Mouse (Mus musculus) heart, embryonic 13.5 days (tissue): Measurements from ENCODE around the gene Ring1. TPM values are rescaled to one million over a fixed set of nuclear protein-coding genes. Genes with fewer than 3 reads are reported as not detected.

Source experiments
- ATAC-seq: fragments of 200-750 bp; cut with Nextera tagmentation; 2 replicates; pipeline ENCODE4 v1.8.0; 2017; ENCODE audit warnings: moderate TSS enrichment; ENCODE audit not compliant: insufficient number of reproducible peaks, low FRiP score, low TSS enrichment; ENCODE audit errors: extremely low read depth
- H3K27ac ChIP-seq: fragments of 300-500 bp; sonication (generic); replicated peaks from 2 replicates; pipeline ENCODE4 v1.5.1; 2015; ENCODE audit warnings: moderate library complexity, mild to moderate bottlenecking, inconsistent platforms
- H3K27me3 ChIP-seq: fragments of 300-500 bp; sonication (generic); replicated peaks from 2 replicates; pipeline ENCODE4 v1.6.1; 2015; ENCODE audit warnings: mild to moderate bottlenecking, inconsistent platforms
- H3K36me3 ChIP-seq: fragments of 300-500 bp; sonication (generic); 2 replicates; pipeline ENCODE4 v1.6.1; 2015; ENCODE audit warnings: mild to moderate bottlenecking, inconsistent platforms
- H3K4me1 ChIP-seq: fragments of 300-500 bp; sonication (generic); 2 replicates; pipeline ENCODE4 v1.6.1; 2015; ENCODE audit warnings: inconsistent platforms
- H3K4me2 ChIP-seq: fragments of 300-500 bp; sonication (generic); 2 replicates; pipeline ENCODE4 v1.6.1; 2015; ENCODE audit warnings: inconsistent platforms, mild to moderate bottlenecking, moderate library complexity
- H3K4me3 ChIP-seq: fragments of 300-500 bp; sonication (generic); 2 replicates; pipeline ENCODE4 v1.5.1; 2015; ENCODE audit warnings: moderate library complexity, mild to moderate bottlenecking, inconsistent platforms
- H3K9ac ChIP-seq: fragments of 300-500 bp; sonication (generic); 2 replicates; pipeline ENCODE4 v1.6.1; 2015; ENCODE audit warnings: inconsistent platforms, mild to moderate bottlenecking, moderate library complexity
- H3K9me3 ChIP-seq: fragments of 300-500 bp; sonication (generic); 2 replicates; pipeline ENCODE4 v1.6.1; 2016; ENCODE audit warnings: inconsistent platforms
- WGBS: fragments of 180-500 bp; shearing (Covaris S2); methylation state at CpG from one replicate; pipeline ENCODE4 v1.1.7; 2015; ENCODE audit warnings: mixed read lengths; 5-methylcytosine and 5-hydroxymethylcytosine counted together
- polyA plus RNA-seq: library from polyadenylated mRNA; unstranded; fragments of >200 nt; fragmentation: Nextera tagmentation; extraction: Ambion mirVana; gene quantifications from 2 replicates; pipeline ENCODE4 v1.2.1, GENCODE M21; 2015

Gene Ring1
- 10.4 and 14.9 TPM in 2 replicates for polyA plus RNA-seq

DNA sequence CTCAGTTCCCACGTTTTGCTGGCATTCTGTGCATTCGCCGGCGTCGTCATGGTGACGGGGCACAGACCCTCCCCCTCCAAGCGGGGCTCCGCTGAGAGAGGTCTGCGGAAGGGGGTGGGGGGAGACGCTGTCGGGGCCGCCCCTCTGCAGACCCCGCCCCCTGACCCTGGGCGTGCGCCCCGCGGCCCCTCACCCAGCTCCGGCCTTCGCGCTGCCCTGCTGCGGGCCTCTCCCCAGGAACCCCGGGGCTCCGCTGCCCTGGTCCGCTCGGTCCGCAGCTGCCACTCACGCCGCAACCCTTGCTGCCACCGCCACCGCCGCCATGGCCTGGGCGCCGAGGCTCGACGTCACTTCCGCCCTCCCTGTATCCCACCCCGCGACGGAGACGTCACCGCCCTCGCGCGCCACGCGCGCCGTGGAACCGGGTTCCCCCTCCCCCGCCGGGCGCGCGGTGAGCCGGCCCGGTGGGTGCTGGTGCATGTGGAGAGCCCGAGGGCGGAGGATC lies at the start of gene Ring1:
Gene Ring1, minus strand, starts transcription at position 364 of the 505 bp plus-strand sequence.
- WGBS: 0% methylated on average over 49 of the region's 58 CpGs
- H3K4me2 ChIP-seq: peak within 1 kb of the TSS; percentile 98
- H3K27me3 ChIP-seq: no peaks in the 10 kb centered on the region

DNA sequence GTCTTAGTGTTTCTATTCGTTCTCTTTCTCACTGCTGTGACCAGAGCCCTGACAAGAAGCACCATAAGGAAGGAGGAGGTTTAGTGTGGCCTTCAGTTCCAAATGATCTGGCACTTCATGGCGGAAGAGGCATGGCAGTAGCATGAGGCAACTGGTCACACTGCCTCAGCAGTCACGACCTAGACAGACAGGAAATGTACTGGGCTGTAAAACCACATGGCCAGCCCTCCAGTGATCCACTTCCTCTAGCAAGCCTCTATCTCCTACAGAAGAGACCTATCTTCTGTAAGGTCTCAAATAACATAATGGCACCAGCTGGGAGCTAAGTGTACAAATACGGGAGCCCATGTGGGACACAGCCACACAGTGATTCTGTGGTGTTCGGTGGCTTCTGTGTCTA lies 47.6 kb upstream of the Ring1 start:
- H3K27ac ChIP-seq: no peak overlapping the region
- 67% methylated on average over 5 of the region's 5 CpGs for WGBS
- peaks cover 36% of the 10 kb centered on the region for H3K27me3 ChIP-seq
- H3K9me3 ChIP-seq: no peaks in the 10 kb centered on the region
- H3K4me3 ChIP-seq: no peak overlapping the region
- no peaks in the 10 kb centered on the region for H3K36me3 ChIP-seq
- H3K9ac ChIP-seq: no peak overlapping the region
- 0 out of 2 replicates have a peak, but pooled peaks cover 5% of the 10 kb centered on the region for H3K4me1 ChIP-seq
- no peak for ATAC-seq
- no peak overlapping the region for H3K4me2 ChIP-seq

More for the DNA sequence above, at the start of gene Ring1:
- H3K9ac ChIP-seq: peak within 1 kb of the TSS; percentile 97
- H3K4me3 ChIP-seq: peak within 1 kb of the TSS; percentile 87
- peaks cover 10% of the 10 kb centered on the region for H3K9me3 ChIP-seq
- peak within 1 kb of the TSS; percentile 88 for H3K27ac ChIP-seq
- H3K36me3 ChIP-seq: peaks cover 49% of the 10 kb centered on the region
- H3K4me1 ChIP-seq: peaks cover 46% of the 10 kb centered on the region
- ATAC-seq: peak; percentile 42; the same call in 1 of the 2 replicates

DNA sequence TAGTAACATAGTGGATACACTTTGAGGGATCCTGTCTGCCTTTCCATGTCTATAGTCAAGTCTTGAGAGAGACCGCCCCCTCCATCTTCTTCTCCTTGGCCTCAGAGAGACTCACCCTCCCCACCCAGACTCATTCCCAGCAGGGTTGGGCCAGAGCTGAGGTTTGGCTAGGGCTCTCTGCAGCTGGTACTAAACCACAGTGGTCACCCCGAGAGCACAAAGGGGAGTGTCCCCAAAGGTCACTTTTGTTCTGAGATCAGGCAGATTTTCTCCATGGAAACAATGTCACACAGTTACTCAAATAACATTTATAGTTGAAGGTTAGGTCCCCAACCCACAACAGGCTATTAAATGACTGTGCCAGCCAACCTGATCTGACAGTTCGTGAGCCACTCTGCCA lies 44.4 kb upstream of the Ring1 start:
- no peak overlapping the region for H3K27ac ChIP-seq
- H3K36me3 ChIP-seq: no peaks in the 10 kb centered on the region
- no peak overlapping the region for H3K4me3 ChIP-seq
- ATAC-seq: no peak
- H3K9ac ChIP-seq: no peak overlapping the region
- peaks cover 12% of the 10 kb centered on the region for H3K27me3 ChIP-seq
- no peak overlapping the region for H3K4me2 ChIP-seq
- 51% methylated on average over 3 of the region's 3 CpGs for WGBS
- no peaks in the 10 kb centered on the region for H3K4me1 ChIP-seq
- H3K9me3 ChIP-seq: no peaks in the 10 kb centered on the region

DNA sequence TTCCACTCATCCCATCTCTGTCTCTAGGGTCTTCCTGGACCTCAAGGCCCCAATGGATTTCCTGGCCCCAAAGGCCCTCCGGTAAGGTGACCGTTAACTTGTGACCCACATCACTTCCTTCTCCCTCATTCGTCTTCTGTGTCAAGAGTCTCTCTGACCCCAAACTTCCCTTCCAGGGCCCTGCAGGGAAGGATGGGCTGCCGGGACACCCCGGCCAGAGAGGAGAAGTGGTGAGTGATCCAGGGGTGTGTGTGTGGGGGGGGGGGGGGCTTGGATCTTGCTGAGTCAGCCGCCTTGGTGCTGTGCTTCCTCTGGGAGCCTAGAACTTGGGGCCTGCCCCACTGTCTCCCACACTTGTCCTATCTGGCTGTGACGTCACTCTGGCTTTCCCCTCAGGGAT lies 32.7 kb upstream of the Ring1 start:
- Histone ChIP-seq H3K27me3 (0 out of 2 replicates have a peak, but pooled peaks cover 1% of the 10 kb centered on the region), H3K4me2 (no peak overlapping the region), H3K27ac (no peak overlapping the region), H3K36me3 (no peaks in the 10 kb centered on the region), H3K9me3 (no peaks in the 10 kb centered on the region), H3K4me1 (no peaks in the 10 kb centered on the region), H3K9ac (no peak overlapping the region), H3K4me3 (no peak overlapping the region)
- no peak for ATAC-seq
- 55% methylated on average over 7 of the region's 7 CpGs for WGBS

DNA sequence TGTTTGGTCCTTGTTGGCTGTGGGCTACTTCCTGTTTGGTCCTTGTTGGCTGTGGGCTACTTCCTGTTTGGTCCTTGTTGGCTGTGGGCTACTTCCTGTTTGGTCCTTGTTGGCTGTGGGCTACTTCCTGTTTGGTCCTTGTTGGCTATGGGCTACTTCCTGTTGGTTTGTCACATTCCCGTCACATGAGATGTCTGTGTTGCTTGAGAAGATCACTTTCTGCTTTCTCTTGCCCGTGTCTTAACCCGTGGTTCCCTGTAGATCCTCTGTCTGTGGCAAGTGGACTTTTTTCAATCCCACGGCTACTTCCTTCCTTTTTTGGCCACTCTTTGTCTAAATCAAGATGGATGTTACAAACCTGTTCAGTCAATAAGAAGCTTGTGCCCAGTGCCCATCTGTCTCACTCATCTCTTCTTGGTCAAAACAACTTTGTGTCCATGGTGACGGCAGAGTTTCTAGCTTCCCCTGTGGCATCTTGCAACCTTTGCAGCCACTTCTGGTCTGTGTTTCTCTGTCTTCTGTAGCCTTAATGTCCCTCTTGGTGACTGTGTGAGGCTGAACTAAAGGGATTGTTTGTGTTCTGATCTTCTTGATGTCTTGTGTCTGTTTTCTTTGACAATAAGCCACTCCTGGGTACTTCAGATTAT lies 23.0 kb upstream of the Ring1 start:
- ATAC-seq: no peak
- 85% methylated on average over 5 of the region's 5 CpGs for WGBS
- H3K9ac ChIP-seq: no peak overlapping the region
- H3K27me3 ChIP-seq: peaks cover 25% of the 10 kb centered on the region
- no peaks in the 10 kb centered on the region for H3K36me3 ChIP-seq
- no peak overlapping the region for H3K27ac ChIP-seq
- H3K4me2 ChIP-seq: no peak overlapping the region
- H3K4me3 ChIP-seq: no peak overlapping the region
- H3K9me3 ChIP-seq: peaks cover 16% of the 10 kb centered on the region
- H3K4me1 ChIP-seq: no peaks in the 10 kb centered on the region

DNA sequence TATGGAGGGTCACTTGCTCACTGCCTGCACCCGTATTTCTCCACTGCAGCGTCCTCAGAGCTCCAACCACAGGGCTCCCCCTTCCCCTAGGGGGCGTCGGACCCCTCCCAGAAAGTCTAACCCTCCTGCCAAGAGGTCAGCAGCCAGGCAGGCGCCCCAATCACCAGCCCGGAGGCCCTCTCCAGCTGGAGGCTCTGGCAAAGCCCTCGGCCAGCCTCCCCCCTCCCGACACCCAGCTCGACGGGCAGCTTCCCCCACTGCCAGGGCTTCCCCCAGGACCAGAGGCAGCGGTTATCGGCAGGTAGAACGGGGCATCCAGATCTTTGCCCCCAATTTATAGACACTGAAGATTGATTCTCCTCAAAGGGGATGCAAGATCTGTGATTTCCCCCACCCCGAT lies 21.5 kb upstream of the Ring1 start:
- Histone ChIP-seq H3K4me1 (0 out of 2 replicates have a peak, but pooled peaks cover 4% of the 10 kb centered on the region), H3K9ac (no peak overlapping the region), H3K27me3 (peaks cover 38% of the 10 kb centered on the region), H3K27ac (no peak overlapping the region), H3K4me2 (no peak overlapping the region), H3K9me3 (peaks cover 16% of the 10 kb centered on the region), H3K36me3 (no peaks in the 10 kb centered on the region), H3K4me3 (no peak overlapping the region)
- WGBS: 76% methylated on average over 14 of the region's 14 CpGs
- no peak for ATAC-seq

DNA sequence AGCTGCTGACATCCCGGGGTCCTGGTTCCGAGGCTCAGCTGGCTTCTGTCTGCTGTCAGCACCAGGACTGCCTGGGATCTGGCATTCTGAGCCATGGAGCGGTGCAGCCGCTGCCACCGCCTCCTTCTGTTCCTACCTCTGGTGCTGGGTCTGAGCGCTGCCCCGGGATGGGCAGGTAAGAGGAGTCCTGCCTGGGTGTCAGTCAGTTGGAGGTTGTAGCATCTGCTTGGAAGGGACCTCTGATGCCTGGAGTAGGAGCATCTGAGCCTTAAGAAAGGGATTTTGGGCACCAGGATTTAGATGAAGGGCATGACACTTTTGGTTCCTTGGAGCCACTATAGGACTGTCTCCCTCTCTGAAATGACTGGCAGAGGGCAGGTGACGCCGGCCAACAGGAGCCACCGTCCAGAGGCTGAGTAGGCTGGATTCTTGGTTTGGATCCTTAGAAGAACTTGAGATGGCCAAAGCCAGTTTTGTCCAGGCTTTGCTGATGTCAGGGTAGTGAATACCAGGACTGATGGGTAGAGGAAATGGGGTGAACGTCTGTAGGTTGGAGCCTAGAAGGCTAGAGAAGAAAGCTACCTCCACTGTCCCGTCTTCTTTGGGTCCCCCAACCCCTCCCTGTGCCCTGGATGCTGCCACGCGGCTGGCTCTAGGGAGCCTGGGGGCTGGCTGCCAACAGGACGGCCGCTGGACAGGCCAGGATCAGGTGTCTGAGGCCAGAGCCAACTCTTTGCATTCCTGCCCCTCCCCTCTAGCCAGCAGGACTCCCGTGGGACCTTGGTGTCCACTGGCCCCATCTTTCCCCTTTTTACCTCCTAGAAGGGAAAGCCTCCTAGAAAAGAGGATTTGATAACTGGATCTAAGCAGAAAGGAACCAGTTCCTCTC lies 15.3 kb upstream of the Ring1 start:
- Histone ChIP-seq H3K9me3 (no peaks in the 10 kb centered on the region), H3K4me2 (peak overlapping the region; percentile 64), H3K4me3 (peak overlapping the region; percentile 36), H3K27me3 (peaks cover 72% of the 10 kb centered on the region), H3K36me3 (peaks cover 32% of the 10 kb centered on the region), H3K4me1 (peaks cover 32% of the 10 kb centered on the region), H3K27ac (no peak overlapping the region), H3K9ac (peak overlapping the region; percentile 68)
- ATAC-seq: no peak
- 27% methylated on average over 17 of the region's 17 CpGs for WGBS

DNA sequence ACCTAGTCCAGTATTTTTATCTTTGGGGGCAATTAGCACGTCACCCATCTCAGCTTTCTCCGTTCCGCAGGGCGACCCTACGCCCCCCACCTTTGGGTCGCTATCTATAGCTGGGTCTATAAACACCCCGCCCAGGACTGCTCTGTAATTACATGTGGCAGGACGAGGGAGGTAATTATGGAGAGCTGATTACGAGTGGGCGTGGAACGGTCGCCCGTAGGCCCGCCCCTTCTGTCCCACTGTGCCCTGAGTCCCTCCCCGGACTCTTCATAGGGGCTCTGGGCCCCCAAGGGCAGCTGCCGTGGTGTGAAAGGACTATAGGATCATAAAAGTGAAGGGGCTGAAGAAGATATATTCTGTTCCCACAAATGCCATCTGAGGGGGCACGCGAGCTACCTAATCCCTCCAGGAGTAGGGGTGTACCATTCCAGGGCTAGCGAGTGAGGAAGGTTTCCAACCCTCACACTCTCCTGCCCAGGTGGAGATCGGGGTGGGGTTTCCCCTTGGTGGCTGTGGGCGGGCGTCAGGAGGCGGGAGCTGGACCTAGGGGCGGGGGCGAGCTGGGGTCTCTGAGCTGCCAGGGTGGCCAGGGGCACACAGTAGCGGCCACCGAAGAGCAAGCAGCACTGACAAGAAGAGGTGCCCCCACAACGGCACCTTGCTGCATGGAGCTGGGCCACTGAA lies 14.5 kb upstream of the Ring1 start, which contains the start of gene Col11a2:
Gene Col11a2, plus strand, starts transcription at position 560 of the 684 bp plus-strand sequence.
- H3K27ac ChIP-seq: no peak within 1 kb of the TSS
- 0 out of 2 replicates have a peak, but pooled peaks have one; percentile 26 for ATAC-seq

DNA sequence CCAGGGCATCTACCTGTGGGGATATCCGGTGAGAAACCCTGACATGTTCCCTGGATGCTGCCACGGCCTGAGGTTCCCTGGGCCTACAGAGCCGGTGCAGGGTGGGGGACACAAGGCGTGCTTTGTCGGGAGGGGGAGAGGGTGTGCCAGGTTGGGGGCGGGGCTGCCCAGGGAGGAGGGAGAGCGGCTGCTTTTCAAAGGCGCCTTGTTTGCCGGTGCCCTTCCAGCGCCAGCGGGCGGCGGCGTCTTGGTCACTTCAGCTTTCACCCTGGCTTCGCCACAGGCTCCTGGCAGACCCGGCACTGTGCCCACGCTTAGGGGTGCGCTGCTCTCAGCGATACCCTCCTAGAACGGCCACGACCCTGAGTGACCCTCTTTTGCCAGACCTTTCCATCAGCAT lies 14.0 kb upstream of the Ring1 start:
- H3K27me3 ChIP-seq: peaks cover 60% of the 10 kb centered on the region
- WGBS: 14% methylated on average over 16 of the region's 21 CpGs
- peak overlapping the region; percentile 36 for H3K4me3 ChIP-seq
- ATAC-seq: no peak
- H3K9me3 ChIP-seq: no peaks in the 10 kb centered on the region
- H3K4me1 ChIP-seq: peaks cover 38% of the 10 kb centered on the region
- H3K27ac ChIP-seq: no peak overlapping the region
- peaks cover 46% of the 10 kb centered on the region for H3K36me3 ChIP-seq
- H3K9ac ChIP-seq: peak overlapping the region; percentile 68
- H3K4me2 ChIP-seq: peak overlapping the region; percentile 64

More for the DNA sequence above, 14.5 kb upstream of the Ring1 start, which contains the start of gene Col11a2:
- Histone ChIP-seq H3K4me1 (peaks cover 33% of the 10 kb centered on the region), H3K27me3 (peaks cover 65% of the 10 kb centered on the region), H3K9me3 (no peaks in the 10 kb centered on the region), H3K4me3 (peak within 1 kb of the TSS; percentile 36), H3K36me3 (peaks cover 40% of the 10 kb centered on the region), H3K9ac (peak within 1 kb of the TSS; percentile 68), H3K4me2 (peak within 1 kb of the TSS; percentile 64)
- WGBS: 8% methylated on average over 28 of the region's 28 CpGs

DNA sequence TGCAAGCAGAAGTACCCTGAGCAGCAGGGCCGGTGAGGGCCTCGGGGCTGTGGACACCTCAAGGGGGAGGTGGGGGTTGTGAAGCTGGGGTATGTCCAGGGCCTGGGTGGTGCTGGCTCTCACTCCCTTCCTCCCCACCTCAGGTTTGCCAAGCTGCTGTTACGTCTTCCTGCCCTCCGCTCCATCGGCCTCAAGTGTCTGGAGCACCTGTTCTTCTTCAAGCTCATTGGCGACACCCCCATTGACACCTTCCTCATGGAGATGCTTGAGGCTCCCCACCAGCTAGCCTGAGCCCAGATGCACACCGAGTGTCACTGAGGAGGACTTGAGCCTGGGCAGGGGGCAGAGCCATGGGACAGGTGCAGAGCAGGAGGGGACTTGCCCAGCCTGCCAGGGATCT lies 12.8 kb upstream of the Ring1 start:
- H3K27me3 ChIP-seq: peaks cover 49% of the 10 kb centered on the region
- peaks cover 47% of the 10 kb centered on the region for H3K36me3 ChIP-seq
- H3K9ac ChIP-seq: no peak overlapping the region
- no peak overlapping the region for H3K4me2 ChIP-seq
- H3K4me1 ChIP-seq: peaks cover 49% of the 10 kb centered on the region
- H3K9me3 ChIP-seq: no peaks in the 10 kb centered on the region
- 83% methylated on average over 7 of the region's 7 CpGs for WGBS
- H3K27ac ChIP-seq: no peak overlapping the region
- no peak overlapping the region for H3K4me3 ChIP-seq
- no peak for ATAC-seq

DNA sequence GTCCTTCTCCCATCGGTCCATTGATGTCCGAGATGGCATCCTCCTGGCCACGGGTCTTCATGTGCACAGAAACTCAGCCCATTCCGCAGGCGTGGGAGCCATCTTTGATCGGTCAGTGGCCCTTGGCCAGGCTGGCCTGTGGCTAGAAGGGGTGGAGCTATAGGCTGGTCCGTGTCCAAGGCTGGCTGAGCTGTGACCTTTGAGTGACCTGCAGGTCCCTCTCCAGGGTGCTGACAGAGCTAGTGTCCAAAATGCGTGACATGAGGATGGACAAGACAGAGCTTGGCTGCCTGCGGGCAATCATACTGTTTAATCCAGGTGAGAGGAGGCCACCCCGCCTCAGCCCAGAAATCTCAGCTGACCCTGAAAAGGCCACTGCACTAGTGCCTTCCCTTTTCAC lies 12.2 kb upstream of the Ring1 start:
- H3K4me2 ChIP-seq: no peak overlapping the region
- peaks cover 43% of the 10 kb centered on the region for H3K27me3 ChIP-seq
- no peak overlapping the region for H3K27ac ChIP-seq
- H3K4me1 ChIP-seq: peaks cover 49% of the 10 kb centered on the region
- no peaks in the 10 kb centered on the region for H3K9me3 ChIP-seq
- H3K36me3 ChIP-seq: peaks cover 47% of the 10 kb centered on the region
- no peak overlapping the region for H3K9ac ChIP-seq
- H3K4me3 ChIP-seq: no peak overlapping the region
- no peak for ATAC-seq
- WGBS: 75% methylated on average over 10 of the region's 10 CpGs
